Mouse (Mus musculus): ENCODE measurements around the gene Olfr689. TPM values are rescaled to one million over a fixed set of nuclear protein-coding genes. Genes with fewer than 3 reads are reported as not detected.

Olfr689 gene
- polyA plus RNA-seq, 1 experiment from 2014 or later: not detected

DNA sequence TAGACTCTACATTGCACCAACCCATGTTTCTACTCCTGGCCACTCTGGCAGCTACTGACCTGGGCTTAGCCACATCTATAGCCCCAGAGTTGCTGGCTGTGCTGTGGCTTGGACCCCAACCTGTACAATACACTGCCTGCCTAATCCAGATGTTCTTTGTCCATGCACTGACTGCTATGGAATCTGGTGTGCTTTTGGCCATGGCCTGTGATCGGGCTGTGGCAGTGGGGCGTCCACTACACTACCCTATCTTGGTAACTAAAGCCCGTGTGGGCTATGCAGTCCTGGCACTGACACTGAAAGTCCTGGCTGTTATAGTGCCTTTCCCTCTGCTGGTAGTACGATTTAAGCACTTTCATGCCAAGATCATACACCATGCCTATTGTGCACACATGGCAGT is 57.6 kb downstream of the Olfr689 start:
- no peak overlapping the region for H3K4me3 ChIP-seq (replicated peaks)
- WGBS: 89% methylated on average over 4 of the region's 4 CpGs
- no peaks in the 10 kb centered on the region for H3K9me3 ChIP-seq

More for the DNA sequence above, 57.6 kb downstream of the Olfr689 start:
- Histone ChIP-seq H3K27ac (no peak overlapping the region), H3K4me2 (replicated peaks) (no peak overlapping the region), H3K27me3 (replicated peaks) (no peaks in the 10 kb centered on the region), H3K36me3 (no peaks in the 10 kb centered on the region; the same call in 1 of the 2 replicates), H3K4me1 (replicated peaks) (no peaks in the 10 kb centered on the region), H3K9ac (no peak overlapping the region)
- no peak for ATAC-seq

Other genes starting within 250 kb of the Olfr689 start
- gene Olfr678, start 246.7 kb upstream of the Olfr689 start, polyA plus RNA-seq (2015; fragmentation: Nextera tagmentation; extraction: Ambion mirVana): not detected in 2 replicates
- not detected in 2 replicates for gene Olfr679, start 230.0 kb upstream of the Olfr689 start, polyA plus RNA-seq (2015; fragmentation: Nextera tagmentation; extraction: Ambion mirVana)
- not detected in 2 replicates for gene Olfr680-ps1, start 218.3 kb upstream of the Olfr689 start, polyA plus RNA-seq (2015; fragmentation: Nextera tagmentation; extraction: Ambion mirVana)
- not detected in 2 replicates for gene Olfr681, start 194.3 kb upstream of the Olfr689 start, polyA plus RNA-seq (2015; fragmentation: Nextera tagmentation; extraction: Ambion mirVana)
- gene Olfr683, start 164.2 kb upstream of the Olfr689 start, polyA plus RNA-seq (2015; fragmentation: Nextera tagmentation; extraction: Ambion mirVana): not detected in 2 replicates
- not detected in 2 replicates for gene Olfr684, start 147.5 kb upstream of the Olfr689 start, polyA plus RNA-seq (2015; fragmentation: Nextera tagmentation; extraction: Ambion mirVana)
- gene Olfr685, start 125.2 kb upstream of the Olfr689 start, polyA plus RNA-seq (2015; fragmentation: Nextera tagmentation; extraction: Ambion mirVana): not detected in 2 replicates
- not detected in 2 replicates for gene Olfr686, start 103.7 kb upstream of the Olfr689 start, polyA plus RNA-seq (2015; fragmentation: Nextera tagmentation; extraction: Ambion mirVana)
- gene Olfr688, start 23.1 kb upstream of the Olfr689 start, polyA plus RNA-seq (2015; fragmentation: Nextera tagmentation; extraction: Ambion mirVana): not detected in 2 replicates
- not detected in 2 replicates for gene Olfr690, start 22.9 kb downstream of the Olfr689 start, polyA plus RNA-seq (2015; fragmentation: Nextera tagmentation; extraction: Ambion mirVana)
- gene Olfr691, start 31.1 kb downstream of the Olfr689 start, polyA plus RNA-seq (2015; fragmentation: Nextera tagmentation; extraction: Ambion mirVana): not detected in 2 replicates
- not detected in 2 replicates for gene Olfr692, start 57.1 kb downstream of the Olfr689 start, polyA plus RNA-seq (2015; fragmentation: Nextera tagmentation; extraction: Ambion mirVana)
- gene Gm5901, start 63.9 kb downstream of the Olfr689 start, polyA plus RNA-seq (2015; fragmentation: Nextera tagmentation; extraction: Ambion mirVana): not detected in 2 replicates
- 39.6 and 45.9 TPM in 2 replicates for gene Fam160a2, start 88.9 kb downstream of the Olfr689 start, polyA plus RNA-seq (2015; fragmentation: Nextera tagmentation; extraction: Ambion mirVana)
- not detected in 2 replicates for gene Cnga4, start 93.4 kb downstream of the Olfr689 start, polyA plus RNA-seq (2015; fragmentation: Nextera tagmentation; extraction: Ambion mirVana)
- 0.08 and 0.24 TPM in 2 replicates for gene Cckbr, start 114.6 kb downstream of the Olfr689 start, polyA plus RNA-seq (2015; fragmentation: Nextera tagmentation; extraction: Ambion mirVana)
- gene Cavin3, start 171.1 kb downstream of the Olfr689 start, polyA plus RNA-seq (2015; fragmentation: Nextera tagmentation; extraction: Ambion mirVana): 93.1 and 95.0 TPM in 2 replicates
- 29.0 and 29.4 TPM in 2 replicates for gene Smpd1, start 243.2 kb downstream of the Olfr689 start, polyA plus RNA-seq (2015; fragmentation: Nextera tagmentation; extraction: Ambion mirVana)